Mouse (Mus musculus): Measurements from ENCODE around the gene Fadd.

Fadd gene

DNA sequence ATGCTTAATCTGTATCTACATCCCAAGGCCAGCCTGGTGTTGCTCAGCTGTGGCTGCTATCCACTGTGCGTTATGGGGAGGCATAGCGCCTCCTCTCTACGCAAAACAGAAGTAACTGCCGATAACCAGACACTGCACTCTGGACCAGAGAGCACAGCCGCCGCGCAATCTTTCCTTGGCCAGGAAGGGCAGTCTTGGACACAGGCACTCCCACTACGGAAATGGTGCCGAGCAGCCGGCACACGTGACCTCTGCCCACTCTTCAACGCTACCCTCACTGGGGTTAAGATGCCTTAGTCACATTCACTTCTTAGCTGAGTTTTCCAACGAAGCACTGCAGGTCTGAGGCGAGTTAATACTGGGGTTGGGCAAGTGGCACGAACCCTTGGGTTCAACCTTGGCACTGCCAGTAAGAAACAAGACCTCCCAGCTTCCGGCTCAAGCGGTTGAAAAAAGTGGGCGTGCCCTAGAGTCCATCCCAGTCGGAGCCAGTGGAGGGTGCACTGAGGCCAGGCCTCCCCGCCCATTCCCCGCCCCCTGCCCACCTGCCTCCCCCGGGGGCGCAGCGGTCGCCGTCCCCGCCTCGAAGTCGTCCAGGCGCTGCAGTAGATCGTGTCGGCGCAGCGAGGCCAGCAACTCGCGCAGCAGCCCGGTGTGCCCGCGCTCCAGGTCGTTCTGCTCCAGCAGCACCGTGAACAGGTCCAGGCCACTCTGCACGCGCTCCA lies 542 bp downstream of the Fadd start:
- DNase-seq (ENCODE audit: extremely low spot score, low spot score), result peak; percentile 87

DNA sequence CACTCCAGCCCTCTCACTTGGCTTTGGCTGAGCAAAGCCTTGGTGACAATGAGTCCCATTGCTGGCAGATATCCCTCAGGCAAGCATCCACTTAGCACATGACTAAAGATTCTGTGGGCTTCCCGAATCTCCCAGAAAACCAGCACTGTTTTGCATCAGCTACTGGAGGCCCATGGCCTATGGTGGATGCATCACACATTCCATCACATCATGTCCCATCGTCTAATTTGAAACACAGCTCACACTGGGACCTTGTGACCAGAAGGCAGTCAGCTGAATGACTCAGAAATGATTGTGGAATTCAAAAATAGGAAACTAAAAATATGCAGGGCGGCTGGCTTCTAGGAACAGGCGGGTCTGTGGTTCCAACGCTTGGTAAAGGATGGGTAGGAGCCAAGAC lies 4.4 kb downstream of the Fadd start:
- no peak for DNase-seq (ENCODE audit: extremely low spot score, low spot score)

DNA sequence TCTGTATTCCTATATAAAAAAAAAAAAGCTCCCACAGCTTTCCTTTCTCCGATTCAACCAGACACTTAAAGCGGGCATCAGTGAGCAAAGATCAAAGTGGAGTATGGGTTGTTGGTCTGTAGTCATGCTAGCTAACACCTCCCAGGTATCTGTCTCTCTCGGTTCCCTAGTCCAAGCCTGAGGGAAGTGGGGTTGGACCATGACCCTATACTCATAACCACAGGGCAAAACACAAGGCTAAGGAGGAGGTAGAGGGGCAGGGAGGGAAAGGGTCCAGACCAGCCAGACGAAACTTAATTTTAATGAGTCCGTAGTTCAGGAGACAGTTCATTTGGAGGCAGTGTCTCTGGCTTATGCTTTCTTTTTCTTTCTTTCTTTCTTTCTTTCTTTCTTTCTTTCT lies 10.0 kb downstream of the Fadd start:
- DNase-seq (ENCODE audit: extremely low spot score, low spot score), result no peak

DNA sequence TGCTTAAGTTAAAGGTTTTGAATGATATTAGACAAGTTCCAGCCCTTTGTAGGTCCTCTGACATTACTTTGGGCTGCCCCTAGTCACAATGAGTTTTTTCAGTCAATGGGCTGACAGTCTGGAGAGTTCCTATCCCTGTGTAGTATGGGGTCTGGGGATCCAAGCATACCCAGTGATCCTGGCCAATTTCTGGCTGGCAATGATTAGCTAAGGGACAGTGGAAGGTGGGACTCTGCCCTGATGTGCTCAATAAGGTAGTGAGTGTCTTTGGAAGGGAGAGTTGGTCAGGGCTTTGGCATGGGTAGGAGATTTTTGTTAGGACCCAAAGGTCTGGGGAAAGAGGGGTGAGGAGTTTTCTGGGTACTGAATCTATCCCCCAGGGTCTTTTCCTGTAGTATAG lies 10.7 kb downstream of the Fadd start:
- DNase-seq (ENCODE audit: extremely low spot score, low spot score), result no peak

DNA sequence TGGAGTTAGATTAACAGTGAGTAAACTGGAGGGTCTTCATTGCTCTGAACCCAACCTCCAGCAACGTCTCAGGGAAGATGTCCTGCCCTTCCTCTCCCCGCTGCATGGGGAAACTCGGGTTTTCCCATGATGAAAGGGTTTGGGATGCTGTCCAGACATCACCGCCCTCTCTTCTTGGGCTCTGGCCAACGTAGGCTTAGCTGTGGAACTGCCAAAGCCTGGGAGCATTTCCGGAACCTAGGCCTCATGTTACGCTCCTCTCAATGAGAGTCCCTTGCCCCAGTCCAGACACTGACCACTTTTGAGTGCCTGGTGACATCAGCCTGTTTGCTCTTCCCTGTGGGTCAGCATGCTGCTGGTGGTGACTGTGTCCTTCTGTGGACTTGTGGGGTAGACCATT lies 12.8 kb downstream of the Fadd start:
- no peak for DNase-seq (ENCODE audit: extremely low spot score, low spot score)

DNA sequence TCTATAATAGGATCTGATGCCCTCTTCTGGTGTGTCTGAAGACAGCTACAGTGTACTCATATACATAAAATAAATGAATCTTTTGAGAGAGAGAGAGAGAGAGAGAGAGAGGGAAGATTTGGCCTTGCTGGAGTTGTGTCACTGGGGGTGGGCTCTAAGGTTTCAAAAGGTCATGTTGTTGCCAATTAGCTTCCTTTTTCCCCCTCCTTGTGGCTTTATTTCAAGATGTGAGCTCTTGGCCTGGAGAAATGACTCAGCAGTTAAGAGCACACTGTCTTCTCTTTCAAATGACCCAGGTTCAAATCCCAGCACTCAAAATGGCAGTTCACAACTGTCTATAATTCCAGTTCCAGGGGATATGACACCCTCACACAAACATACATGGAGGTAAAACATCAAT lies 14.2 kb downstream of the Fadd start:
- DNase-seq (ENCODE audit: extremely low spot score, low spot score), result no peak

DNA sequence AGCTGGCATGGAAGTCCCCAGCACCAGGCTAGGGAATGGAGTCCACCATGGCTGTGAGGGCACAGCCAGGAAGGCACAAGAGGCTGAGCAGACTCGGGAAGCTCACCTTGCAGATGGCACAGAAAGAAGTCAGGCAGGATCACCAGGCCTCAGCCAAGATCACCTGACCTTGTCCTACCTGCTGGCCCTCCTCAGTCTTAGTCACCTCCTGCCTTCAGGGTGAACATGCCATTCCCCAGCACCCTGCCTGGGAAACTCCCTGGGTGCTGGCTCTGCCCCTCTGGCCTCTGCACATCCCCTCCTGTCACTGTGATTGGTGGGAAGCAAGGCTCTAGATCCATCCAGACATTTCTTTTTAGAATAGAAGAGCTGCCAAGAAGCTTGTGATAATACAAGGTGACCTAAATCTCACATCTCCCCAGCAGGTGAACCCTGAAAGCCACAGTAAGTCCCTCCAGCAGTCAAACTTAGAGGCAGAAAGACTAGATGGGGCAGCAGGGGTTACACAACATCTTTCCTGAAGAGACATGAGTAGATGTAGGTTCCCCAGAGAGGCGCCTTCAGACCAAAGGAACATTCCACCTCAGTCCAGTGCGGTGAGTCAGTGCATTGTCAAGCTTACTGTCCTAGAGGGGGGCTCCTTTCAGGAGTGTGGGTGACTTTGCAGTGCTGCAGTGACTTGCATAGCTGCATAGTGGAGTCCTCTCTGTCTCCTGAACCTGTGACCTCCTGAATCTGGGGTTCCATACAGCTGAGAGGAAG lies 15.2 kb downstream of the Fadd start:
- DNase-seq (ENCODE audit: extremely low spot score, low spot score), result no peak

DNA sequence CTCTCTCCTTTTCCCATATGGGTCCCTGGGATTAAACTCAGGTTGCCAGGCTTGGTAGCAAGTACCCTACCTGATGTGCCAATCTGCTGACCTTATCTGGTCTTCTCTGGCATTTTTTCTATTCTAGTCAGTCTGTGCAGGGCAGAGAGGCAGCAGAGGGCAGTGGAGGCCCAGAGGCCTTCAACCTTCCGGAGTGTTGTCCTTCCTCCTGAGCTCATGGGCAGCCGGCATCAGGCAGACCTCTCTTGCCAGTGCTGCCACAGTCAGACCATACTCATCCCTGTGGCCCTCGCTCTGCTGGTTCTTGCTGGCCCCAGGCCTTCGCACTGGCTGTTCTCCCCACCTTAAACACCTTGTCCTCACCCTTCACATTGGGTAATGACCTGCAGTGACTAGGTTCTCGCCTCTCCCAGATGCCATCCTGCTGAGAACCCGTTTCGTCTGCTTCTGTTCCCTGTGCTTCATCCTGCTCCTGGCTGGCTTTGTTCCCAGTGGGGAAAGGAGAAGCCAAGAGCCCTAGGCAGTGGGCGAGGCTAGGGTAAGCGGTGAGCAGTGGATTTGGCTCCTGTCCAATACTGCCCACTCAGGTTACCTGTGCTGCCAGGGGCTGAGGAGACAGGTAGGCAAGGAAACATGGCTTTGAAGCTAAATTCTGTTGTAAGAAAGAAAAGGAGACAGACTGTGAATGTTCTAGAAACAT lies 18.7 kb downstream of the Fadd start:
- DNase-seq (ENCODE audit: extremely low spot score, low spot score), result no peak

DNA sequence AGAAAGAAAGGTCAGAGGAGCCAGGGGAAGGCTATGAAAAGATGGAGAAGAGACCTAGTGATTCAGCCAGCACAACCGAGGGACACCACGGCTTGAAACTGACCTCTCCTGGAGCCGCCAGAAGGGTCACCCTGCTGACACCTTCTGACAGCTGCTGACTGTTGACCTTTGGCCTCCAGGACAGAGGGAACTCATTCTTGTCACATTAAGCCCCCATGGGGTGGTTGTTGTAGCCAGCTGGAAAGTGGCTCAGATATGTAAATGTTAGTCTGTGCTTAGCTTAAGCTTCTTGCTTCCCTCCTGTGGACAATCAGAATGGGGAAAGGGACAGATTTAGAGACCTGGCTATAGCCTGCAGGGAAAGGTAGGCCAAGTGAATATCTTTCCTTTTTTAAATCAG lies 20.2 kb downstream of the Fadd start:
- DNase-seq (ENCODE audit: extremely low spot score, low spot score), result peak; percentile 50

DNA sequence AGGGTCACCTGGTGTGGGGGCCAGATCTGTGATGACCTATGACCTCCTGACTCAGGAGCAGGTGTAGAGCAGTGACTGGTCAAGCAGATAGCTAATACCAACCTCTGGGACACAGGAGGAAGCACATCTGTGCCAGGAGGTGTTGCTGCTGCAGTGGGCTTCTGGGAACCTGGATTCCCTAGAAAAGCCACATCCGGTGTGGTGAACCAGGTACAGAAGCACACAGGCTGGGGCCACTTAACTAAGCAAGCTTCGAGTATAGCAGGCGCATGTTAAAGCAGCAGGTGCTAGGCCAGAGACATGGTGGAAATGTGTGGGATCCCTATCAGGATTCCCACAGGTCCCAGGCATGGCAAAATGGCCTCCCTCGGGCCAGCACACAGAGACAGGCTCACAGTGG lies 21.7 kb downstream of the Fadd start:
- no peak for DNase-seq (ENCODE audit: extremely low spot score, low spot score)

DNA sequence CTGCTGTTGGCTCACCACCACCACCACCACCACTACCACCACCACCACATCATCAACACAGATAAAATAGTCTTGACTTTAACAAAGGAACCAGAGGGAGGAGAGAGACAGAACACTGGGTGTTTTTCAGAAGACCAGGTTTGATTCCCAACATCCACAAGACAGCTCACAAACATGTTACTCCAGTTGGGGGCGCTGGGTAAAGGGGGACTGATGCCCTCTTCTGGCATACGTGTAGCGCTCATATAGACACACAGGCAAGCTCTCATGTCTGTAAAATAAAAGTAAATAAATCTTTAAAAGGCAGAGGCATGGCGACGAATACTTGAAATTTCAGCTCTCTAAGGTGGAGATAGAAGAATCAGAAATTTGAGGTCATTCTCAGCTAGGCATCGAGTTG lies 23.7 kb downstream of the Fadd start:
- DNase-seq (ENCODE audit: extremely low spot score, low spot score), result no peak

DNA sequence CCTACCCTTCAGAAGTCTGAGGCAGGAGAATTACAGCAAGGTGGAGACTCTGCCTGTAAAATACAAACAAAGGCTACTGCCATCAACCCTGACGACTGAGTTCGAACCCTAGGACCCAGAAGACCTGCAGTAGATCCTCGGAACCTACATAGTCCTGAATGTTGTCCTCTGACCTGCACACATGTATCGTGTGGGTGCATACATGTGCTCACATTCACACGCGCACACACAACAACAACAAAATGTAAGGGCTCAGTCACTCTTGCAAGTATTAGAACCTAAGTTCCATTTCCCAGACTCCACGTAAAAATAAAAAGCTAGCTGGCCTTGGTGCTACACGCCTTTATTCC lies 28.2 kb downstream of the Fadd start:
- no peak for DNase-seq (ENCODE audit: extremely low spot score, low spot score)

DNA sequence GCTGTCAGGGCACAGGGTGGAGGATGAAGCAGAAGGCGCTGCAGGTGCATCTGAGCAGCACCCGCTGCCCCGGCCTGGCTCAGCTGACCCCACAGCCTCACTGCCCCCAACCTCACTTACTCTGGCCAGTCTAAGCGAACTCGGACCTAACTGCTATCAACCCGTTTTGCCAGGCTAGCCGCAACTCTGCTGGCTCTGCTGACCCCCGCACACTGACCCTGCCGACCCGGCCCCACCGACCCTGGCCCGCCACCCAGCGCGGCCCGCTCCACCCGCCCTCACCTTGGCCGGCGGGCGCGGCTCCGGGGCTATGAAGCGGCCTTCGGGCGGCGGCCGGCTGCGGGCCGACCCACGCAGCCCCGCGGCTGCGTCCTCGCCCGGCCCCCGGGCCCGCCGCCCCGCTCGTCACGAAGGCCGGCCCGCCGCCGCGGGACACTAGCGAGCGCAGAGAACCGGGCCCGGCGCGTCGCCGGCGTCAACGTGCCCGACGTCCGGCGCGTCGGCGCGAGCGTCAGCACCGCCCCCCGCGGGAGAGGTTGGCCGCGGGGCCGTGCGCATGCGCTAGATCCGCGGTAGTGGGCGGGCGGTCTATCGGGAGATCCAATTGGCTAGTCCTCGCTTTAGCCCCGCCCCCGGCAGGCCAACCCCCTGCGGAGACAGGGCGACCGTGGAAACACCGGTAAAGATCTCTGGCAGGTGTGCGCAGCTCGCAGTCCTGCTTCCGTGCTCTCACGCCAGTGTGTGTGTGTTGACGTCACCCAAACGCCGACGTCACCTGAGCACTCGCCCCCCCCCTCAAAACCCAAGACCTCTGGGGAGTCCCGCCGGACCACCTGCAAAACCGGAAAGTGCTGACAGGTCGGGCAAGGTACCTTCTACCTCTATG lies 28.8 kb downstream of the Fadd start, which contains the start of gene Ppfia1:
Gene Ppfia1 (minus strand): TSS at position 493 of the 886 bp plus-strand sequence.
- peak; percentile 96 for DNase-seq (ENCODE audit: extremely low spot score, low spot score)

DNA sequence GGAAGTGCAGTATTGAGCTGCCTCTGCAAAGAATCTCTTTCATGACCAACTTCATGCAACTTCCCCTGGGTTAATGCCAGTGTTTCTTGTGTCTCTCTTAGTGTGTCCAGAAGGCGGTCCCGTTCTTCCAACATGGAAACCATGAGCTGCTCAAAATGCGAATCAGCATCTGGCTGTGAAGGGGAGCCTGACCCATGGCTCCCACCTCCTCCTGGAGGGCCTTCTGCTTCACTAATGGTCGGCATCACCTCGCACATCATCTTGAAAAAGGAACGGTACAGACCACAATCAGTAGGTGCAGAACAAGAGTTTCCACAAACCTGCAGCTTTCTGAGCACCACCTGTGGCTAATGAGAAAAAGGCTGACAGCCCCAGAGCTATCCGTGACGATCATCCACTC lies 30.0 kb downstream of the Fadd start:
- no peak for DNase-seq (ENCODE audit: extremely low spot score, low spot score)

DNA sequence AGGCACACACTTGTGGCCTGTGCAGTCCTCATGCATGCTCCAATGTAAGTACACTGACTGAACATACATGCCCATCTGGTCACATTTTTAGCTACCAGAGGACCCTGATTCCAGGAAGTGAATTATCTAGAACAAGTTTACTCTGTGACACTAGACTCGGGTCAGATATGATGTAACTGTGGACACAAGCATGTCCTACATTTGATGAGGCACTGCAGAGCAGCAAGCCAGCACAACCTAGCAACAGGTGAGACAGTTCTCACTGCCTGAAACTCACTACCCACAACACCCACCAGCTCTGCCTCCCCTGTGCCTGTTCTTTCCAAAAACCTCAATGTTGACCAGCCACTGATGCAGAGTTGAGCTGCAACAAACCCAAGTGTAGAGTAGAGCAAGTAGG lies 31.5 kb downstream of the Fadd start:
- no peak for DNase-seq (ENCODE audit: extremely low spot score, low spot score)

DNA sequence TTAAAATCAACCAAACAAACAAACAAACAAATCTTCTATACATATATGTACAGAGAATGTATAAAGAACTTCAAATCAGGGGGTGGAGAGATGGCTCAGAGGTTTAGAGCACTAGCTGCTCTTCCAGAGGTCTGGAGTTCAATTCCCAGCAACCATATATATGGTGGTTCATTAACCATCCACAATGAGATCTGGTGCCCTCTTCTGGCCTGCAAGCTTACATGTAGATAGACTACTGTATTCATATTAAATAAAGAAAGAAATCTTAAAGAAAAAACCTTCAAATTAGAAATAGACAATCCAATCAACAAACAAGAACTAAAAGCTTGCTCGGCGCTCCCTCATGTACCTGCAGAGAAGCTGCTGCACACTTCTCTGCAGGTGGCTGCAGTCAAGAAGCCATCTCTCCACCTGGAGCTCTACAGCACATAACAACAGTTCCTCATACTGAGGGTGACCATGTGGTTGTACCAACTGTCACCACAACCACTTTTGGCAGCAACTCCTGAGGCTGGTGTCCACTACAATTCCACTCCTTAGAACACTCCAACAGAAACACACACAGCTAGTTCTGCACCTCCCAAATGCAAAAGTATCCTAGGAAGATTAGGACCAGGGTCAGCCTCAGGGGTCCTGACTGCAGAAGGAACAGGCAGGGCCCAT lies 32.2 kb downstream of the Fadd start:
- no peak for DNase-seq (ENCODE audit: extremely low spot score, low spot score)

DNA sequence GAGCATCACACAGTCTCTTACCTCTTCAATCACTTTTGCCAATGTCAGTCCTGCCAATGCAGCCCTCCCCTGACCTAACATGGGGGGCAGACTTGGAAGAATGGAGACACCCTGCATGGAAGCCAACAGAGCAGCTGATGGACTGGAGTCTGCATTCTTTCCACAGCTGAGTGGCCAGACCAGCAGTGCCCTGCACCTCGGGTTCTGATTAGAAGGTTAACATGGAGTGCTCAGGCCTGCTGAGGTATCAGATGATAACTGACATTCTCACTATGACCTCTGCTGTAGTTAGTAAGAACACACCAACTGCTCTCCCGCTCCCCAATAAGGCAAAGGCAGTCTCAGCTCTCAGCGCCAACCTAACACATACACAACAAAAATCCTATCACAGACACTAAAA lies 37.0 kb downstream of the Fadd start:
- DNase-seq (ENCODE audit: extremely low spot score, low spot score), result no peak

DNA sequence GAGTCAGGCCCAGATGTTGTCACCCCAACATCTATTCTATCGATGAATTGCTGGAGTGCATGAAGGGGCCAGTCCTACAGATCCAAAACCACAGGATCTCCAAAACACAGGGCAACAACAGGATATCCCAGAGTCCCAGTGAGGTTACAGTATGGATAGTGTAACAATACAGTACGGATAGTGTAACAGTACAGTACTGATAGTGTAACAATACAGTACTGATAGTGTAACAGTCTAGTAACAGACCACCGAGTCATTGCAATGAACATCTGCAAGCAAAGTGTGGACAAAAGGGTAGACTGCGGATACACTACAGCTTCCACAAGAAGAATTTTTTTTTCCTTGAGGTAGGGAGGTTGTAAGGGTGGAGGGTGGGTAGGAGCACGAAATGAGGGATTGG lies 40.9 kb downstream of the Fadd start:
- DNase-seq (ENCODE audit: extremely low spot score, low spot score), result no peak

DNA sequence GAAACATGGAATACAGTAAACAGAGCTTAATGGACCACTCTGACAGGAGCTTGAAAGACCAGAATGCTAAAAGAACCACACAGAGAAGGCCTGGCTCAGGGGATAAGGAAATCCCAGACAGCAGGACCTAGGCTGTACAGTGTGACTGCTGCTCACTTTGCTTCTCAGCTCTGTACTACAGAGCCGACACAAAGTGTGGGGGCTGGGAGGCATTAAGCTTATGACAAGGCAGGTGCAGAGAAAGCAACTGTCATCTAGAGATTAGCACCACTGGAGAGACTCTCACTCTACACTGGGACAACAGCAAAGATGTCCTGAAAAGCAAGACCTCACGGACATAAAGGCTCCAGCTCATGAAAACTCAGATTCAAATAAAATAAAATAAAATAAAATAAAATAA lies 43.1 kb downstream of the Fadd start:
- no peak for DNase-seq (ENCODE audit: extremely low spot score, low spot score)

DNA sequence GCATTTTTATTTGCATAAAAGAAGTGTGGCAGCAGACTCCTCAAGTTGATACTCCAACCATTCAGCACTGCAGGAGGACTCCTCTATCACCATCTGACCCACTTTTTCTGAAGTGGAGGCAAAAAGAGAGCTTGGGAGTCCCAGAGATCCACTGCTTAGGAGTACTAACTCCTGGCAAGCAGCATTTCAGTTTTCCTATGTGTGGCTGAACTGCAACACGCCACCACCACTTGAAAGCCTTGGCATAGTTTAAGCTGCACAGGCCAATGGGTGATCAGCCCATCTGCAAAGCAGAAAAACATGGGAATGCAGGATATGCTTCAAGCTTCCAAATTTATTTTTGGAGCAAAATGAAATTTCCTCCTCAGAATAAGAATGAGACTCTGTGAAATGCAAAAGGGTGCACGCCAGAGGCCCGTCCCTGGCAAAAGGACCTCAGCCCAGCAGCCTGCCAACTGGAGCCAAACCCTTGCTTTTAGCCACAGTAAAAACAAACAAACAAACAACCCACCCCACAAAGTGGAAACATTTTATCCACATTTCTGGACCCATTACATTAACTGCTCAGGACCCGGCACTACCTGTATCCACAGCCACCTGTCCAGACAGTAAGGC lies 44.1 kb downstream of the Fadd start:
- DNase-seq (ENCODE audit: extremely low spot score, low spot score), result no peak

DNA sequence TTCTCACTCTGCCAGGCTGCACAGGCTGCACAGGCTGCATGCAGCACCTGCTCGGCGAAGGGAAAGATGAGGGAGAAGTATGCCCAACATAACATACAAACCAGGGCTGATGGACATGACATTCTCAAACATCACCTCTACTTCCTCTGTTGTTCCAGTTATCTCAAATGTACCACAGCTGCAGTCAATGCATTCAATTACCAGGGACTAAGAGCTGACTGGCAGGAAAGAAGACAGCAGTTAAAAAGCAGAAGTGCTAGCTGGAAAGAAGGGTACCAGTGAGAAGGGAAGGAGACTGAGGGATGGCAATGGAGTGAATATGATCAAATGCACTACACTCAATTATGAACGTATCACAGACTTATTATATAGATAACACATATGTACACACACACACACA lies 45.9 kb downstream of the Fadd start:
- no peak for DNase-seq (ENCODE audit: extremely low spot score, low spot score)
